Mouse (Mus musculus) ES-Bruce4 (cell line): ENCODE results near the gene Marveld3.

Source experiments
- CTCF ChIP-seq: IDR thresholded peaks from one replicate; pipeline ENCODE4 v1.8.1; 2011; ENCODE audit warnings: low read depth, low read length
- EP300 ChIP-seq: IDR thresholded peaks from 2 replicates; pipeline ENCODE4 v1.6.1; 2011; ENCODE audit warnings: low read depth, low read length; ENCODE audit not compliant: insufficient read depth
- POLR2A ChIP-seq: IDR thresholded peaks from one replicate; pipeline ENCODE4 v1.8.1; 2011; ENCODE audit warnings: low read length; ENCODE audit not compliant: insufficient read depth

DNA sequence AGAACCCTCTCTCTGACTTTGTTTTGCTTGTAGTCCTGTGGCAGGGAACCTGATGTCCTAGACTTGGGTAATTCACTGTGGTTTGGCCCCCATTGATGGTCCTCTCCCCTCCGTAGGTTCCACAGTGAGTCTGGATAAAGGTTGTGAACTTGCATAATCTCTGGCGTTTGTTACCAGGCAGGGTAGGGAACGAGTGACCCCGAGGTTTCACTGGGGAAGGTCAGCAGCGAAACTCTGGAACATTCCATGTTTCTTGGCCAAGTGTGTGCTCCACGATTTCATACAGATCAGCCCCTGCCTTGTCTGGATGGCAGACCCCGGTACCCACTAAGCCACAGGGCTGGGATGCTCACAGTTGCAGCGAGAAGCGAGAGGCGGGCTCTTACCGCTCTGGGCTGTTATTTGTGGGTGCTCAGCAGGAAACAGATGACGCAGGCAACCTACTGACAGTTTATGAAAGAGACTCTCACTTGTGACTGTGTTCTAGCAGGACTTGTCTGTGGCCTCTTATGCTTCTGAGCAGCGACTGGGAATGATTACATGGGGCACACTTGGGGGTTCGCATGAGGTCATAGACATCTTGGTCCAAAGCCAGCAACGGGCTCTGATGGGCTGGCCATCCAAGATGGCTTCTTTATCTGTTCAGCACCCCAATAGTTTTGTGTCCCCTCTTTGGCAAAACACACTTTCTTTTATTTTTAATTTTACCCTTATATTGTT lies 20.5 kb upstream of the Marveld3 start:
- TF ChIP-seq CTCF, result no peak
- TF ChIP-seq POLR2A, result no peak
- no peak for TF ChIP-seq EP300
